Mouse (Mus musculus): ENCODE results near the gene Olfr273. TPM values are rescaled to one million over a fixed set of nuclear protein-coding genes. Genes with fewer than 3 reads are reported as not detected.

Gene Olfr273
- polyA plus RNA-seq, 1 experiment from 2014 or later = not detected

Other genes with a start within 250 kb of the Olfr273 start
- gene Olfr275, start 44.6 kb downstream of the Olfr273 start, polyA plus RNA-seq (2015; fragmentation: Nextera tagmentation; extraction: Ambion mirVana) = not detected in 2 replicates
- gene Olfr272, start 59.9 kb upstream of the Olfr273 start, polyA plus RNA-seq (2015; fragmentation: Nextera tagmentation; extraction: Ambion mirVana) = not detected in 2 replicates
- not detected in 2 replicates for gene Olfr270, start 105.3 kb upstream of the Olfr273 start, polyA plus RNA-seq (2015; fragmentation: Nextera tagmentation; extraction: Ambion mirVana)
- not detected in 2 replicates for gene Nipsnap3a, start 130.0 kb upstream of the Olfr273 start, polyA plus RNA-seq (2015; fragmentation: Nextera tagmentation; extraction: Ambion mirVana)
- gene Nipsnap3b, start 152.6 kb upstream of the Olfr273 start, polyA plus RNA-seq (2015; fragmentation: Nextera tagmentation; extraction: Ambion mirVana) = 157 and 158 TPM in 2 replicates